Mouse (Mus musculus): ENCODE measurements around the gene Mat2b. TPM values are rescaled to one million over a fixed set of nuclear protein-coding genes. Genes with fewer than 3 reads are reported as not detected.

The Mat2b gene
- polyA plus RNA-seq (2014; fragmentation: Illumina TruSeq; extraction: RNeasy Lipid Tissue Mini Kit (QIAGEN cat#74804)): 151 TPM

GRCm38 (mm10) chr11:40695103-40695502 lies at the start of gene Mat2b:
Gene Mat2b, minus strand, starts transcription at chr11:40695203.

DNA sequence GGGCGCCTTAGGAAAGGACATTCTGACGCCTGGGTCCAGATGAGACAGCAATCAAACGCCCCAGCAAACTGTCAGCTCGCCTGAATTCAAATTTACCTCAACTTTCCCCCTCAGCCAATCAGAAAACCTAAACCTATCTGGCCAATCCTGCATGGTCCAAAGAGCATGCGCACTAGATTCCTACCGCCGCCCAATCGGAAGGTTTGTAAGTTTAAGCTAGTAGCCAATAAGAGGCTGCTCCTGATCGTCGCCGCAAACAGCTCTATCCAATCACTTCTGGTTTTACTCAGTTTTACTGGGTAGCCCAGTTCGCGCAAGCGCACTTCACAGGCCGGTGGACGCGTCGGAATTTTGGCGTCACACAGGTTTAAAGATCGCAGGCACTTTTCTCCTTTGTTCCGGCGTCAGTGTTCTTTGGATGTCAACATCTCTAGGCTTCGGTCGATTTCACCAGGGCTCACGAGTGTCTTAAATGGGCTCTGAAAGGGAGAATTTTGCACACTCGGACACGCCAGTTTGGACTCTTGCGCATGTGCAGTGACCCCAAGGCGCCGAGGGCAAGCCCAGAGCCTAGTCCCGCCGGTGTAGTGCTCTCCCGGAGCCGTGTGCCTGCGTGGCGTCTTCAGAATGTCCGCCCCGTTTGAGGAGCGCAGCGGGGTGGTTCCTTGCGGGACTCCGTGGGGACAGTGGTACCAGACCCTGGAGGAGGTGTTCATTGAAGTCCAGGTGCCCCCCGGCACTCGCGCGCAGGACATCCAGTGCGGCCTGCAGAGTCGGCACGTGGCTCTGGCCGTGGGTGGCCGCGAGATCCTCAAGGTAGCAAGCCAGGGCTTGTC lies 38.6 kb upstream of the Mat2b start, which contains the start of the genes Hmmr and Nudcd2:
Gene Hmmr (minus strand): TSS at position 84 of the 836 bp plus-strand sequence.
Gene Nudcd2 (plus strand): TSS at position 329 of the 836 bp plus-strand sequence.

Other genes with a start within 250 kb of the Mat2b start
- gene Hmmr, start 38.2 kb upstream of the Mat2b start, polyA plus RNA-seq (2014; fragmentation: Illumina TruSeq; extraction: RNeasy Lipid Tissue Mini Kit (QIAGEN cat#74804)): 29.5 TPM
- gene Nudcd2, start 38.5 kb upstream of the Mat2b start, polyA plus RNA-seq (2014; fragmentation: Illumina TruSeq; extraction: RNeasy Lipid Tissue Mini Kit (QIAGEN cat#74804)): 155 TPM
- gene Ccng1, start 60.1 kb upstream of the Mat2b start, polyA plus RNA-seq (2014; fragmentation: Illumina TruSeq; extraction: RNeasy Lipid Tissue Mini Kit (QIAGEN cat#74804)): 240 TPM

All from ovary, adult 10 weeks (tissue).